Mouse (Mus musculus) lung, adult 2 months (tissue): Measurements from ENCODE around the gene Stk24.

ENCODE experiments used
- CTCF ChIP-seq: fragments of 200-500 bp; IDR thresholded peaks from 2 replicates; pipeline ENCODE4 v1.5.1; 2011; ENCODE audit warnings: mild to moderate bottlenecking, low read length, control low read depth; ENCODE audit not compliant: insufficient read depth
- POLR2A ChIP-seq: fragments of 200-500 bp; IDR thresholded peaks from 2 replicates; pipeline ENCODE4 v1.6.1; 2011; ENCODE audit warnings: low read depth, mild to moderate bottlenecking, control low read depth, low read length, borderline replicate concordance; ENCODE audit errors: extremely low read depth

- no peak for TF ChIP-seq POLR2A
- no peak for TF ChIP-seq CTCF
These were observed 27.1 kb downstream of the Stk24 start for GRCm38 (mm10) chr14:121352744-121353143.
